Mouse (Mus musculus) urinary bladder, postnatal 4 days (tissue): ENCODE results near the gene Gm10563.
A peak's percentile ranks its signal among the peaks of the same experiment; 100 is the strongest.
"Not testable (repeated sequence)": the region's sequence is repeated elsewhere in the genome, so short reads cannot be mapped to it uniquely, and the experiment has no call there.

Experiments
- DNase-seq, 2 experiments: peaks; one replicate each; pipeline ENCODE4 v3.0.0; 2021 to 2022; ENCODE audit warnings: low spot score in 2 of 2

Gene Gm10563

DNA sequence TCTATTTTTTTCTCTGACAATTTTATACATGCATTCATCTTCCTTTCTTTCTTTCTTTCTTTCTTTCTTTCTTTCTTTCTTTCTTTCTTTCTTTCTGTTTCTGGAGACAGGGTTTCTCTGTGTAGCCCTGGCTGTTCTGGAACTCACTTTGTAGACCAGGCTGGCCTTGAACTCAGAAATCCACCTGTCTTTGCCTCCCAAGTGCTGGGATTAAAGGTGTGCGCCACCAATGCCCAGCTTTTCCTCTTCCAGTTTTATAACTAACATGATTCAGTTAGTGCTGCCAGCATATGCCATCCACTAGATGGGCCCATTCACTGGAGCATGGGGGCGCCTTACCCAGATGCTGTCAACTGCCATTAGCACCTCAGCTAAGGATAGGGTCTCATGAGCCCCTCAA, at the start of gene Gm10563:
Gene Gm10563 (minus strand): TSS at position 101 of the 400 bp plus-strand sequence.
- not testable (repeated sequence) for DNase-seq

DNA sequence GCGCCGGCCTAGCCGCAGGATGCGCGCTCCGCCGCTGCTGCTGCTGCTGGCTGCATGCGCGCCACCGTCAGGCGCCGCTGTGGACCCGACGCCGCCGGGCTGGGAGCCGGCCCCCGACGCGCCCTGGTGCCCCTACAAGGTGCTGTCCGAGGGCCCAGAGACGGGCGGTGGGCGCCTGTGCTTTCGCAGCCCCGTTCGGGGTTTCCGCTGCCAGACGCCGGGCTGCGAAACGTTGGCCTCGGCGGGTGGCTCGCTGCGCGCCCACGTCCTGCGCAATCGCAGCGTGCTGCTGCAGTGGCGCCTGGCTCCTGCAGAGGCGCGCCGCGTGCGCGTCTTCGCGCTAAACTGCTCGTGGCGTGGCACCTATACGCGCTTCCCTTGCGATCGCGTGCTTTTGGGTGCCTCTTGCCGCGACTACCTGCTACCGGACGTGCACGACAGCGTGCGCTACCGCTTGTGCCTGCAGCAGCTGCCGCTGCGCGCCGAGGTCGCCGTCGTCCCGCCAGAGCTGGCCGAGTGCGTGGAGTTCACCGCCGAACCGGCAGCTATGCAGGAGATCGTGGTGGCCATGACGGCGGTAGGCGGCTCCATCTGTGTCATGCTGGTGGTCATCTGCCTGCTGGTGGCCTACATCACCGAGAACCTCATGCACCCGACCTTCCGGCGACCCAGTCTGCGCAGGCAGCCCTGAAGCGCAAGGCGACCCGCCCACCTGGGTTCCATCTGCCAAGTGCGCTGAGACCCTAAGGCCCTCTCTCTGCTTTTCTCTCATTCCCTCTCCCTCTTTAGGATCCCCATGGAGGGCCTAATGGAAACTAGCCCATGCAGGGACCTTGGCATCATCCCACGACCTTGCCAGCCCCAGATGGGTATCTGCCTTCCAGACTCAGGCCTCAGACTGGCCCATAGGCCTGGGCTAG, 49.5 kb upstream of the Gm10563 start:
- DNase-seq, result peak in 1 of 2 experiments; percentile 67

DNA sequence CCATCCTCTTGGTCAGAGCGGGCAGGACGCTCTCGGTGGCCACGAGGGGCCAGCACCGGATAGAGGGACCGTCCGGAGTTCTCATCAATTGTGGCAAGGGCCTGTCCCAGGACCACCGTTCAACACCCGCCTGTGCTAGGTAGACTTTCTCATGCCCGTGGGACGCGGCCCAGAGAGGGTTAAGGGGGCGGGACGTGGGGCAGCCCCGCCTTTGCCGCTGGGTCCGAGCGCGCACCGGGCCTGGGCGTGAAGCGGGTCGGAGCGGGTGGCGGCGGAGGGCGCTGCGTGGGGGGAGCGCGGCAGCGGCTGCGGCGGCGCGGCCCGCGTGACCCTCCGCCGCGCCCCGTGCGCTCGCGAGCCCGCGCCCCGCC, 48.9 kb upstream of the Gm10563 start, which contains the start of gene Fndc10:
Gene Fndc10 (plus strand): TSS at position 232 of the 371 bp plus-strand sequence.
- DNase-seq, result peak; percentile 60 to 70

DNA sequence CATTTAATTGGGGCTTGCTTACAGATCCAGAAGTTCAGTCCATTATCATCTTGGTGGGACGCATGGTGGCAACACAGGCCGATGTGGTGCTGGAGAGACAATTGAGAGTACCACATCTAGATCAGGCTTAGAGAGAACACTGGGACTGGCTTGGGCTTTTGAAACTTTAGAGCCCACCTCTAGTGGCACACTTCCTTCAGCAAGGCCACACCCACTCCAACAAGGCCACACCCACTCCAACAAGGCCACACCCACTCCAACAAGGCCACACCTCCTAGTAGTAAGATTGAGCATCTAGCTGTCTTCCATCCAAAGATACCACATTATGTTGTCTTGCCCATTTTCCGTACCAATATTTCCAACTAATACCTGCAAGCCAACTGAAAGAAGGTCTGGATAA, 47.2 kb upstream of the Gm10563 start:
- DNase-seq, result no peak

DNA sequence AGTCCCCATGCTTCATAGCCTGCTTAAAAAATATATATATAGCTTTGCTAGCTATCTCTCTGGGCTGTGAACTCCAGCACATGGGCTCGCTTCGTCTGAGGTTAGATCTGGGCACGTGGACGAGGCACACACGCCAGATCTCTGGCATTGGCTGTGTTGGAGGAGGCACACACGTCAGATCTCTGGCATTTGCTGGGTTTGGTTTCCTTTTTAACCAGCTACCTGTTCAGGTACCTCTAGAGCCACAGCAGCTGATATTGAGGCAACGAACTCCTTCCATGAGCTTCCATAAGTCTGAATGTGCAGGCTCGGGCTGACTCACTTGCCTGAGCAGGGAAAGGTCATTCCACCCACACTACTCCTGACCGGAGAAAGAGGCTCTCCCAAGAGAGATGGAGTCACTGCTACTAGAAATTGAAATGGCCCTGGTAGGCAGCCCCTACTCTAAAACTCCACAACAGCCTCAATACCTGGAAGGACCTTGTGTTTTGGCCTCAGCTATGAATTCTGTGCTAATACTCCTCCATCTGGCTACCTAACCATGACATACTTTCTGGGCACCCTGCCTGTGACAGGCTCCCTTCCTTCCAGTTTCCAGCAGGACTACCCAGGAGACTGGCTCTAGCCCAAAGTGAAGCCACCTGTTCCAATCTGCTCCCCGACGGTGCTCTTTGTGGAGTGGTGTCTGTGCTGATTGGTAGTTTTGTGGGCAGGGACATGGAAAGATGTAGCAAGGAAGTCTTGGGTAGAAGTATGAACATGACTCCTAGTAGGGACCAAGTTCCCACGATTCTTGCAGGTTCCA, 45.6 kb upstream of the Gm10563 start:
- DNase-seq, result no peak

DNA sequence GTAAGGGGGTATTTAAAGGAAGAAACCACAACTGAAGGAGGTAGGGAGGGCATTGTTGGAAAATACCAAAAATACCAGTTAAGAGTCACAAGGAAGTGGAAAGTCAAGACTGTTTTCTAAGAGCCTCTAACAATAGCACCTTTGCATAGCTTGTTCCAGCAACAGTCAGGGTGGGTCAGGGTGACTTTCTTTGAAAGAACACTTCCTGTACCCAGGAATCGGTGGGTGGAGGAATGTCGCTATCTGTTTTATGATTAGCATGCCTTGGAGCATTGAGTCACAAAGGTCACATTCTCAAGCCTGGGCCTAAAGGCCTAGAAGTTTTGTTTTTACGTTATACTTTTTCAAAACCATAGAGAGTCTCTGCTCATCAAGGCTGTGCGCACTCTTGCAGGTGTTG, 42.6 kb upstream of the Gm10563 start:
- not testable (repeated sequence) for DNase-seq

DNA sequence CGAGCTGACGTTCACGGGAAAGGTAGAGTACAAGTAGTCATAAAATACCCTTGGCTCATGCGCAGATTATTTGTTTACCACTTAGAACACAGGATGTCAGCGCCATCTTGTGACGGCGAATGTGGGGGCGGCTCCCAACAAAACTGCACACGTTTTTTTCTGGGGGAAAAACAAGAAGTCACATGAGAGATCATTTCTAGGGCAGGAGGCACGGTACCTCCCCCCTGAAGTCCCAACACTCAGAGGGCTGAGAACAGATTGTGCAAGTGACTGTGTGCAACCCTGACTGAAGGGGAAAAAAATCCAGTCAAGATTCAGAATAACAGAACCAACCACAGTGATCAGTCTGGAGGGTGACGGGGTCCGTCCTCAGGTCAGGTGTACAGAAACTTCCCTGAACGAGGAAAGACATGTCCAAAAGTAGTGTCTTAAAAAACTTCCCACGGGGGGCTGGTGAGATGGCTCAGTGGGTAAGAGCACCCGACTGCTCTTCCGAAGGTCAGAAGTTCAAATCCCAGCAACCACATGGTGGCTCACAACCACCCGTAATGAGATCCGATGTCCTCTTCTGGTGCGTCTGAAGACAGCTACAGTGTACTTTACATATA, 38.6 kb upstream of the Gm10563 start:
- not testable (repeated sequence) for DNase-seq

DNA sequence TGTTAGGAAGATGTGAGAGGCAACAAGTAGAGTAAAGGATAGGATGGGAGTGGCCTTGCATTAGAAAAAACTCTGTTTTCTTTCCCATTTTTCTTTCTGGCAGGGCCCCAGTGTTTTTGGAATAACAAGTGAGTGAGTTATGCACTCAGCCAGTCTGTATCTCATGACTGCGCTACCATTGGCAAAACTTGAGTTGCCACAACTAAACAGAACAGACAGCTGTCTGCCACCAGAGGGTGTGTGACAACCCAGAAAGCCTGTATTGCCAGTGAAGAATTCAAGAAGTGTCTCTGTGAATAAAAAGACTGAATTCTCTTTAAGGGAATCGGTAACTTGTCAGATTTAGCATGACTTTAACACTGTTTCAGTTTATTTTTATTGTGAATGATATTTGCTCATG, 30.8 kb upstream of the Gm10563 start:
- DNase-seq, result no peak

DNA sequence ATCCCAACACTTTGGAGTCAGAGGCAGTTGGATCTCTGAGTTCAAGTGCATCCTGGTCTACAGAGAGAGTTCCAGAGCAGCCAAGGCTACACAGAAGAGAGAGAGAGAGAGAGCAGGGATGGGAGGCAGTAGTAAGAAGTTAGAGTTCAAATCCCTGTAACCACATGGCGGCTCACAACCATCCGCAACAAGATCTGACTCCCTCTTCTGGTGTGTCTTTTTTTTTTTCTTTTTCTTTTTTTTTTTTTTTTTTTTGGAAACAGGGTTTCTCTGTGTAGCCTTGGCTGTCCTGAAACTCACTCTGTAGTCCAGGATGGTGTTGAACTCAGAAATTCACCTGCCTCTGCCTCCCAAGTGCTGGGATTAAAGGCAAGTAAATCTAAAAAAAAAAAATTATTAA, 26.9 kb upstream of the Gm10563 start:
- DNase-seq, result no peak

DNA sequence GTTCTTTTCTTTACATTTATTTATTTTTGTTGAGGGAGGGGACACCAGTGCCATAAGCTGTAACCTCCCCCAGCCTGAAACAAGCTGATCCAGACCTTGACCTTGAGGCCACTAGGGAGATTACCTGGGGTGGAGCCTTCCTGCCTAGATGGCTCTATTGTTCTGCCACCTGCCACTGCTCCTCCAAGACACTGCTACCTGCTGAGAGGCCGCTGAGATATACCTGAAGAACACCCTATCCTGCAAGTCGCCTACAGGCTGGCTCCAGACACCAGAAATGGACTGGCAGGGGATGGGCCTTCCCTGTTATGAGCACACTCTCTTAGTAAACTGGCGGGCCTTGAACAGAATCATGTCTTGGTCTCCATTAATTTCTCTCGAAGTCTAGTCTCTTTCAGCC, 25.0 kb upstream of the Gm10563 start:
- not testable (repeated sequence) for DNase-seq

DNA sequence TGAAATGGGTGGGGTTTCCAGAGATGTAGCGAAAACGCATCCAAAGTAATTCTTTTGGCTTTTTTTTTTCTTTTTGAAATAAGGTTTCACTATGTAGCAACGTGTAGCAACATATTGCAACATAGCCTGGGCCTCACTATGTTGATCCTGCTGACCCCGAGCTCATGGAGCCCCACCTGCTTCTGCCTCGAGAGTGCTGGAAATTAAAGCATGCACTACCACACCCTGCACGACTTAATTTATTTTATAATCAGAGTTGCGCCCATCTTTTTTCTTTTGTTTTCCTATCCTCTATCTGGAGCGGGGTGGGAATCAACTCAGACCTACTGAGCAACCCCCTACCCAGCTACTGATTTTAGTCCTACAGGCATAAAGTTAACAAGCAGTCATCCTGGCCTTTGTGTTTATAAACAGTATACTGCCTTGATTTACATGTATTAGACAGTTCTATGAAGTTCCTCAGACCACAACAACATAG, 24.4 kb upstream of the Gm10563 start:
- DNase-seq, result no peak

DNA sequence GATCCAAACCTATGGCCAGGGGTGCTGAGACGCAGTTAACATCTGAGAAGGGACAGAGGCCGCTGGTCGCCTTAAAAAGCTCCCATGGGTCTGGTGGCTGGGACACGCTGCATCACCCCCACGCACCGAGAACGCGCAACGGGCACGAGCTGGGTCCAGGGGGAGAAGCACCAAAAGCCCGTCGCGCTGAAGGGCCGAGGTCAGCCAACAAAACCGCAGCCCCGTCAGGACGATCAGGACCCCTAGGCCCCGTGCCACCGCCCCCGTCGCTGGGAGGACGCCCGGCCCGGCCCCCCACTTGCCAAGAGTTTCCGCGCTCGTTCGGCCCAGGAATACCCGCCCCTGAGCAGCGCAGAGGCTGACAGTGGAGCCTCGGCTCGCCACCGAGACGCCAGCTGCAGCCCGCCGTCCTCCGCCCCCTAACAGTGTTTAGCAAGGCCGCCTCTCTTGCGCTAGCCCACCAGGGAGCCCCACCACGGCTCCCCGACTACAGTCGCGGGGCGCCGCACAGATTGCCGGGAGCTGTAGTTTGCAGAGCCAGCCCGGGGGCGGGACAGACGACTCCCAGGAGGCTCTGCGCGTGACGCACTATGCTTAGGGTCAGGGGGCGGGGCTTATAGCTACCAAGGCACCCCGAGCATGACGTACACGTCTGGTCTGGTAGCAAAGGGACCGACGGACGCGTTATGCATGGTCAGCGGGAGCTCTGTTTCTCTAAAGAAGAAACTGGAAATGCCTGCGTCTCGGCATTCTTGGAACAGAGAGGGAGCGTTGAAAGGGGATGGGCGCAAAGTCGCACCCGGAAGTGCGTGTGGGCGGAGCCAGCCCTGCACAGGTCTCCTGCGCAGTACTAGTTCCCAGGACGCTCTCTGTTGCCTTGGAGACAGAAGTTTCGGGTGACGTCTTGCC, 23.7 kb upstream of the Gm10563 start, which contains the start of gene Mib2:
Gene Mib2 (minus strand): TSS at position 510 of the 909 bp plus-strand sequence.
- peak; percentile 93 to 96 for DNase-seq

DNA sequence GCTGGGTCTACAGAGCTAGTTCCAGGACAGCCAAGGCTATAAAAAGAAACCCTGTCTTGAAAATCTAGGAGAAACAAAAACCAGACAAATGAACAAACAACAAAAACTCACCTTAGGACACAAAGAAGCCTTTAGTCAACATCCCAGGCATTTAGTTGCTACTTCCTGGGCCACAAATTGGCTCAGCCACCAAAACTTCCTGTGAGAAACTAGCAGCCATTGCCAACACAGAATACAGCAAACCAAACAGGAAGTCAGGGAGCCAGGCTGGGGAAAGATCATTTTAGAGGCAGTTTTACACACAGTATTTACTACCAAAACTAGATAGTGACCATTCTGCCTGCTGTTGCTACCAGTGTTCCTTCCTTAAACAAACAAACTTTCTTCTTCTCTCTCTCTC, 21.7 kb upstream of the Gm10563 start:
- DNase-seq, result no peak

DNA sequence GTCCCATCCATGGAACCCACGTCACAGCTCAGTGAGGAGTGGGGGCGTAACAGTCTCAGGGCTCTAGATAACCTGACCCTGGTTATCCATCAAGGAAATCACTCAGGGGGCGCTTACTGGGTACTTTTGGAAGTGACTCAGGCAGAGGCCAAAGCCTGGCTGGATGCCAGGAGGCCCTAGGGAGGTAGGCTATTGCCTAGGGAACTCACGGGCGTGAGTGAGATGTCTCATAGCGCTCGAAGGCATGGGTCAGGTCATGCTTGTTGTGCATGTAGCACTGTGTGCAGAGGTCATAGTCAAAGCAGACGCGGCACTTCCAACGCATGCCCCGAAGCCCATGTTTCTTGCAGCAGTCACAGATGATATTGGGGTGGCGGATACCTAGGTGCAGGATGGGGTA, 15.4 kb upstream of the Gm10563 start:
- peak in 1 of 2 experiments; percentile 69 for DNase-seq

DNA sequence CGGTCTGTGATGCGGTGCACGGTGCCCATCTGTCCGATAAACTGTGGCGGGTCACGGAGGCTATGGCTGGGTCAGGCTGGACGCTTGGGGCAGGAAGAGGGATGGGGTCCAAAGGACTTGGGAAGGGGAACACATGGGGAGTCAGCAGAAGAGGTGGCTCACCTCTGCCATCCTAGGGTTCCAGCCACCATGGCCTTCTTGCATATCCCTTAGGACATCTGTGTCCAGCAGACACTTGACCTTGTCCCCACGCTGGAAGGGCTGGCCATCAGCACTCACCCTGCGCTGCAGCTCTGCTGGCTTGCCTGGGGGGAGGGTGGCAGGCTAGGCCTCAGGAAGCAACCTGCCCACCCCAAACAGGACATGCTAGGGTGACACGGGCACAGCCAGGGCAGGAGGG, 13.8 kb upstream of the Gm10563 start:
- DNase-seq, result no peak

DNA sequence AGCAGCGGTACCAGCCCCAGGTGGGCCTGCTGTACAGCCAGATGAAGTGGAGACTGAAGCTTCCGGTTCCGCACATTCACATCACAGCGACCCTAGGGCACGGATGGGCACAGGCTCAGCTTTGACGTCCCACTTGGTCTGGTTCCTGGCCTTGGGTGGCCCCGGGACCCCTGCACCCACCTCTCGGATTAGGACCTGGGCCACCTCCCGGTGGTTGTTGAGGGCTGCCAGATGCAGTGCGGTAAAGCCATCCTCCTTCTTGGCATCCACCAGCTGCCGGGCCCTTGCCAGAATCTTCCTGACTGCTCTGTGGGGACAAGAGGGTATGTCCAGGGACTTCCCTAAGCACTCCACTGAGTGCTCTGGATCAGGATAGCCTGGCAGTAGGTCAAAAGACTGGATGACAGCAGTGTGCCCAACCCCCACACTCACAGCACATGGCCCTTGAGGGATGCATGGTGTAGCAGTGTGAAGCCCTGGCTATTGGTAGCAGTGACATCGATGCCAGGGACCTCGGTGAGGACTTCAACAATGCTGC, 11.1 kb upstream of the Gm10563 start:
- DNase-seq, result no peak

DNA sequence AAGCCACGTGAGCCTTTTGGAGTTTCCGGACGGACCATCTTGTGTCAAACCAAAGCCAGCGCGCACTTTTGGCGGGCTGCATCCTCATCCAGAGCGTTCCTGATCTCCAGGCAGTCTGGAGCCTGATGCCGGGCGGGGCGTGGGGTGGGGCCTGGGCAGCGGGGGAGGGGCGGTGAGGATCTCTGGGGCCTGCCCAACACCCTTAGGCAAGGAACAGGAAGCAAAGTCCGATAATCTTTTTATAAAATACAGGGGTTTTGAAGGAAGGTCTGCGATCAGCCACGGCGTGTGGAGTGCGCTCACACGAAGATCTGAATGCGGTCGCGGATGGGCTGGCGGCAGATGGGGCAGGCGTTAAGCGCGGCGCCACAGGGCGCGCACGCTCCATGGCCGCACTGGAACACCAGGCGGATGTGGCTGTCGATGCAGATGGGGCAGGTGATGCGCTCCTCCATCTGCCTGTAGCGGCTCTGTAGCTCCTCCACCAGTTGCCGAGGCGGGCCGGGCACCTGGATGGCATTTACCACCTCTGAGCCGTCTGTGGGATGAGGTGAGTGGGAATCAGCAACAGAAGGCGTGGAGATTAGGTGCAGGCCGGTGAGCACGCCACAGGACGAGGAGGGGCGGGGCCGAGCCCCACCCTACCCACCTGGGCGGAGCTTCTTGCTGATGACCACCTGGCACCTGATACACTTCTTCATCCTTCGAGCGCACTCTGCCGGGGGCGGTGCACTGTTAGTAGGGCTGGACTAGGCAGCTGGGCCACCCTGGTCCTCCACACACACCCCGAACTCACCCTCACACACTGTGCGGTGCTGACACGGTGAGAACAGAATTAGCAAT, 9.5 kb upstream of the Gm10563 start:
- peak; percentile 67 to 73 for DNase-seq

DNA sequence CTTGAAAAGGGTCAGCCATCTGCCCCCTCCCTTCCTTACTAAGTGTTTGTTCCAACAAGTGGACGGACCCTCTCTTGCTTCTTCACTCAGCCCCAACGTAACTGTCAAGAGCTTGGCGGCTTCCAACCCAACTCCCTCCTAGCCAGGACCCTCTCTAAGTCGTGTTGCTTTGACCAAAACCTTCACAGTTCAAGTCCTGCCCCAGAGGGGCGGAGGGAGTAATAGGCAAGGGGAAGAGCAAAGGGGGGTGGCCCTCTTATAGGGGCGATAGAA, 8.9 kb upstream of the Gm10563 start:
- no peak for DNase-seq

DNA sequence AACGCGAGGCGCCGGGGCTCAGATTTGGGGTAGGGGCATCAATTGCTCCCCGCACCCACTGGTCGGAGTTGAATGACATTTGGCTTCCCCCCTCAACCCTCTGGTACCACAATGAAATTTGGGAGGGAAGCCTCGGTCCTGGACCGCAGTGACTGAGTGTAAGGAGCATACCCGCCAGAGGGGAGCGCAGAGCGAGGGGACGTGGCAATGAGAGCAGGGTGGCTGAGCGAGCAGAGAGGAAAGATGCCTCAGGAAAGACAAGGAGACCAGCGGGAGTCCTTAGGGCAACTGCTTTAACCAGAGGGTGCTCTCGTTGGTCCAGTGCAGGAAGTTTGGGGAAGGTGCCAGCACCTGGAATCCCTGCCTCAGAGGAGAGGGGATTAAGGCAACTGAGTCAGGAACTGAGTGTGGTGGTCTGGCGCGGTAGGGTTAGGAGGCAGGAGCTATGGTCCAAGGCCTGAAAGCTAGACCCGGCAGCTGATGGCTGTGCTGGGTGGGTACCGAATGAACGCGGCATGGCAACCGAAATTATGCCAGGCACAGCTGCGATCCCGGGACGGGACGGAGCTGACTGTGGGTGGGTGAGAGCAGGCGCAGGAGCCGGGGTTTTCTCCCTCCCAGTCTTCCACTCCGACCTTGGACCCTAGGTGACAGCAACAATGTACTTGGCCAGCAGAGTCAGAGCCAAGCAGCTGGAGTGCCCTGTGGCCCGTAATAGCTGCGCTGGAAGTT, 8.4 kb upstream of the Gm10563 start:
- DNase-seq, result peak in 1 of 2 experiments; percentile 66
